Mouse (Mus musculus): ENCODE data around the gene Spag16.

DNA sequence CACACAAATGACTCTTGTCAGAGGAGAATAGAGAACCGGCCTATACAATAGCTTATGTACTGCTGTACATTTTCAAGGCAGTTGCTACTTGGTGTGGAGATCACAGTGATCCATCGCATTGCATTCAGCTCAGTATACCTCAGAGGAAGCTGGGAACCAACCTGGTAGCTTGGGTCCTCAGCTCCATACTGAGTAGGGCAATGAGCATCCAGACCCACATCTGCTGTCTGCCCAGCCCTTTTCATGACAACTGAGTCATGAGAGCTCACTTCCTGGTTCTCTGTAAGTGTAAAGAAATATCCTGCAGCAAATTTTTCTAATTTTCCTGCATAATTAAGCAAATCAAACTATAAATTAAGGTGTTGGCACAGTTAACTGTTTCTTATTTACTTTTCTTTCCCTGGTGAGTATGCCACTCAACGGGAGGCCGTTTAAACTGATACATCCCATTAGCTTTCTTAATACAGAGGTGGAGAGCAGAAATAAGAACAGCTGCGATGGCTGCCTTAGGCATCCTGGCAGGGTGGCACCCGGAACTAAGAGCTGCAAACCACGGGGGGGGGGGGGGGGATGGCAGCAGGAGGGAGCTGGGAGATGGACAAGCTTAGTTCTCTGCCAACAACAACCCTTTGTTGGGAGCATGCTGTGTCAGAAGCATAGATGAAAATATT is 255.6 kb downstream of the Spag16 start:
- TF ChIP-seq MAFK (IDR thresholded peaks at IDR 0.05; ENCODE audit: insufficient read depth, low read depth, low read length): no peak
- no peak for TF ChIP-seq CHD2 (IDR thresholded peaks at IDR 0.05; ENCODE audit: low read depth, low read length)
- TF ChIP-seq ZNF384 (IDR thresholded peaks at IDR 0.05; ENCODE audit: low read depth, low read length): no peak
- TF ChIP-seq HCFC1 (IDR thresholded peaks at IDR 0.05; ENCODE audit: borderline replicate concordance, insufficient read depth, low read length): no peak
- no peak for TF ChIP-seq ZC3H11A (IDR thresholded peaks at IDR 0.05; ENCODE audit: borderline replicate concordance, low read depth, low read length)

All from ES-E14 (cell line).